Mouse (Mus musculus): ENCODE data around the gene Smbd1.

Gene Smbd1

GRCm38 (mm10) chr16:32813362-32813761 is 3.1 kb upstream of the Smbd1 start:
- in situ Hi-C loops (cut with MboI), result no loop called here

- in situ Hi-C loops (cut with MboI), result no loop called here
Measured at GRCm38 (mm10) chr16:32812888-32813361, 2.6 kb upstream of the Smbd1 start.

GRCm38 (mm10) chr16:32807408-32808185 is 2.7 kb downstream of the Smbd1 start:
- in situ Hi-C loops (cut with MboI), result no loop called here

- in situ Hi-C loops (cut with MboI), result no loop called here
Measured at GRCm38 (mm10) chr16:32805151-32805550, 5.1 kb downstream of the Smbd1 start.

GRCm38 (mm10) chr16:32803901-32804300 is 6.4 kb downstream of the Smbd1 start:
- in situ Hi-C loops (cut with MboI), result no loop called here

GRCm38 (mm10) chr16:32803252-32803853 is 6.9 kb downstream of the Smbd1 start:
- in situ Hi-C loops (cut with MboI), result no loop called here

GRCm38 (mm10) chr16:32797426-32797689 is 12.9 kb downstream of the Smbd1 start, which contains the start of gene Muc20:
Gene Muc20, minus strand, starts transcription at chr16:32797435.
- in situ Hi-C loops (cut with MboI), result no loop called here

GRCm38 (mm10) chr16:32796676-32797425 is 13.4 kb downstream of the Smbd1 start:
- in situ Hi-C loops (cut with MboI), result no loop called here

- in situ Hi-C loops (cut with MboI), result no loop called here
Measured at GRCm38 (mm10) chr16:32795177-32795576, 15.1 kb downstream of the Smbd1 start.

GRCm38 (mm10) chr16:32790056-32790455 is 20.2 kb downstream of the Smbd1 start:
- in situ Hi-C loops (cut with MboI), result no loop called here

- in situ Hi-C loops (cut with MboI), result no loop called here
Measured at GRCm38 (mm10) chr16:32784840-32785239, 25.4 kb downstream of the Smbd1 start.

- in situ Hi-C loops (cut with MboI), result no loop called here
Measured at GRCm38 (mm10) chr16:32783324-32784062, 26.8 kb downstream of the Smbd1 start.

- in situ Hi-C loops (cut with MboI), result no loop called here
Measured at GRCm38 (mm10) chr16:32778956-32779355, 31.3 kb downstream of the Smbd1 start.

- in situ Hi-C loops (cut with MboI), result no loop called here
Measured at GRCm38 (mm10) chr16:32776676-32777075, 33.6 kb downstream of the Smbd1 start.

GRCm38 (mm10) chr16:32766904-32767303 is 43.4 kb downstream of the Smbd1 start:
- in situ Hi-C loops (cut with MboI), result no loop called here

GRCm38 (mm10) chr16:32764961-32765360 is 45.3 kb downstream of the Smbd1 start:
- in situ Hi-C loops (cut with MboI), result no loop called here

- in situ Hi-C loops (cut with MboI), result no loop called here
Measured at GRCm38 (mm10) chr16:32764550-32764949, 45.7 kb downstream of the Smbd1 start.
